Mouse (Mus musculus) embryonic facial prominence, embryonic 11.5 days (tissue): ENCODE measurements at regions not wholly inside any gene's neighbourhood (a gene's known extent, or its start where the extent isn't known, plus 50 kb on each side); places are given as distances from the start of the nearest gene placed in this dataset.

Experiments used
- ATAC-seq: fragments of 200-750 bp; cut with Nextera tagmentation; replicated peaks from 2 replicates; pipeline ENCODE4 v1.8.0; 2017; ENCODE audit warnings: low read depth; ENCODE audit not compliant: insufficient number of reproducible peaks, low FRiP score, low TSS enrichment
- DNase-seq: peaks from one replicate; pipeline ENCODE4 v3.0.0-alpha.2; 2015; ENCODE audit warnings: low spot score
- H3K27ac ChIP-seq: fragments of 300-500 bp; sonication (generic); replicated peaks from 2 replicates; pipeline ENCODE4 v1.5.1; 2014; ENCODE audit warnings: mild to moderate bottlenecking, low read depth, low read length, control low read depth
- H3K27me3 ChIP-seq: fragments of 300-500 bp; sonication (generic); 2 replicates; pipeline ENCODE4 v1.6.1; 2014; ENCODE audit warnings: mild to moderate bottlenecking, low read length, moderate library complexity, mixed read lengths; ENCODE audit not compliant: control insufficient read depth, insufficient read depth
- H3K36me3 ChIP-seq: fragments of 300-500 bp; sonication (generic); replicated peaks from 2 replicates; pipeline ENCODE4 v1.6.1; 2014; ENCODE audit warnings: low read depth, mild to moderate bottlenecking, low read length, moderate library complexity, mixed read lengths; ENCODE audit not compliant: control insufficient read depth, insufficient read depth
- H3K4me1 ChIP-seq: fragments of 300-500 bp; sonication (generic); 2 replicates; pipeline ENCODE4 v1.6.1; 2014; ENCODE audit warnings: low read length, mixed read lengths; ENCODE audit not compliant: control insufficient read depth, insufficient read depth
- H3K4me2 ChIP-seq: fragments of 300-500 bp; sonication (generic); 2 replicates; pipeline ENCODE4 v1.6.1; 2014; ENCODE audit warnings: low read depth, mild to moderate bottlenecking, control low read depth, low read length, moderate library complexity
- H3K4me3 ChIP-seq: fragments of 300-500 bp; sonication (generic); 2 replicates; pipeline ENCODE4 v1.5.1; 2014; ENCODE audit warnings: low read depth, low read length, control low read depth
- H3K9ac ChIP-seq: fragments of 300-500 bp; sonication (generic); replicated peaks from 2 replicates; pipeline ENCODE4 v1.6.1; 2014; ENCODE audit warnings: mild to moderate bottlenecking, control low read depth, low read length
- H3K9me3 ChIP-seq: fragments of 300-500 bp; sonication (generic); replicated peaks from 2 replicates; pipeline ENCODE4 v1.6.1; 2016; ENCODE audit warnings: mild to moderate bottlenecking, low read length, inconsistent platforms, mixed read lengths; ENCODE audit not compliant: control insufficient read depth
- WGBS: fragments of 180-500 bp; shearing (Covaris S2); extraction: QIAGEN DNeasy Blood & Tissue Kit; methylation state at CpG from one replicate; pipeline ENCODE4 v1.1.7; 2014; 5-methylcytosine and 5-hydroxymethylcytosine counted together

DNA sequence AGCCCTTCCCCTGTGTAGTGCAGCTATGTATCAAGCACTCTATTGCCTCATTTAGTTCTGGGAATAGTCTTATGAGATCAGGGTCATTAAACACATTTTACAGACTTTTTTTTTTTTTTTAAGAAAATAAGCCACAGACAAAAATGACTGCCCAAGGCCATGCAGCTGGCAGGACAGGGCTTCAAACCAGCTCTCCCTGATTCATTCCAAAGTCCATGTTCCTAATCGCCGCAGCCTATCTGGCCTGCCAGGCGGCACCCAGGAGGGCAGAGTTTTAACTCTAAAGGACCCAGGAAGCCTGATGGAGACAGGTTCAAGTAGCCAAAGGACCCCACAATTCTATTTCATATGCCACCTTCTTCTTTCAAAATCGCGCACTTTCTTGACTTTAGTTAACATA is 356.4 kb downstream of the Sox9 start:
- WGBS = 71% methylated on average over 5 of the region's 5 CpGs

DNA sequence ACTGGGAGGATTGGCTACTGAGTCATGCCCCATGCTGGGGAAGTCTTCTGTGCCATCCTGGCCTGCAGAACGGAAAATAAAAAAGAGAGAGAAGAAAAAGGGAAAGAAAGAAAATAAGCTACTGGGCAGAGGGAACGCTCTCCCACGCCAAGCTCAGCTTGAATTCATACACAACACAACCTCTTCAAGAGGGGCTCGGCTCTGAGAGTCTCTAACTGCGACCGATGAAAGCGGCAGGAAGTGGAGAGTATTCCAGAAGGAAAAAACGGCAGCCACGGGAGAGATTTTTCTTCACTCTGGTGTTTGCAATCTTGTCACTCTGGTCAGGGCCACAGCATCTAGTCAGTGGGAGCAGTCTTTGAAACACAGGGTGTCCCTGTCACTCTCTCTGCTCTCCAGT is 358.6 kb downstream of the Sox9 start:
- Histone ChIP-seq H3K27me3 (no peaks in the 10 kb centered on the region), H3K36me3 (no peaks in the 10 kb centered on the region), H3K4me2 (no peak overlapping the region), H3K27ac (no peak overlapping the region), H3K4me3 (no peak overlapping the region), H3K4me1 (no peaks in the 10 kb centered on the region), H3K9me3 (no peaks in the 10 kb centered on the region), H3K9ac (no peak overlapping the region)
- ATAC-seq = no peak
- 79% methylated on average over 9 of the region's 9 CpGs for WGBS
- DNase-seq = no peak

More for the DNA sequence above, 356.4 kb downstream of the Sox9 start:
- Histone ChIP-seq H3K4me1 (no peaks in the 10 kb centered on the region), H3K27me3 (no peaks in the 10 kb centered on the region), H3K9me3 (no peaks in the 10 kb centered on the region), H3K4me2 (no peak overlapping the region), H3K27ac (no peak overlapping the region), H3K36me3 (no peaks in the 10 kb centered on the region), H3K9ac (no peak overlapping the region), H3K4me3 (no peak overlapping the region)
- ATAC-seq (no peak), DNase-seq (no peak)

DNA sequence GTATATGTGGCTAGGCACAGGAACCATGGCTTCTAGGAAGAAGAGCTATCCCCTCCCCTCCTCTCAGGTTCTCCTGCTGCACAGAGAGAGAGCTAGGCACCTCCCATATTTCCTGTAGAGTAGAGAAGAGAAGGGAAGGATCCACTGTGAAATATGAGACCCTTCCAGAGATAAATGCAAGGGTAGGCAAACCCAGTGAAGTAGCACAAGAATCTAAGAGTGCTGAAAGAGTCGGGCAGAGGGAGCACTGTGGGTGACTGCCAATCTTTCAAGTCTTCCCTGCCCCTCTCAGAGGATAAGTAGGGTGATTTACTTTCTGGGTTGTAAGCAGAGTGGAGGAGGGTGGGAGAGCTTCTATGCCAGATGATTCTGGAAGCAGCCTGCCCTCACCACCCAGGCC is 360.8 kb downstream of the Sox9 start:
- ATAC-seq (no peak), DNase-seq (no peak)
- Histone ChIP-seq H3K4me2 (no peak overlapping the region), H3K27me3 (no peaks in the 10 kb centered on the region), H3K27ac (no peak overlapping the region), H3K9ac (no peak overlapping the region), H3K4me3 (no peak overlapping the region), H3K9me3 (no peaks in the 10 kb centered on the region), H3K36me3 (no peaks in the 10 kb centered on the region), H3K4me1 (peaks cover 2% of the 10 kb centered on the region; the same call in 1 of the 2 replicates)
- 25% methylated on average over 1 of the region's 1 CpGs for WGBS

DNA sequence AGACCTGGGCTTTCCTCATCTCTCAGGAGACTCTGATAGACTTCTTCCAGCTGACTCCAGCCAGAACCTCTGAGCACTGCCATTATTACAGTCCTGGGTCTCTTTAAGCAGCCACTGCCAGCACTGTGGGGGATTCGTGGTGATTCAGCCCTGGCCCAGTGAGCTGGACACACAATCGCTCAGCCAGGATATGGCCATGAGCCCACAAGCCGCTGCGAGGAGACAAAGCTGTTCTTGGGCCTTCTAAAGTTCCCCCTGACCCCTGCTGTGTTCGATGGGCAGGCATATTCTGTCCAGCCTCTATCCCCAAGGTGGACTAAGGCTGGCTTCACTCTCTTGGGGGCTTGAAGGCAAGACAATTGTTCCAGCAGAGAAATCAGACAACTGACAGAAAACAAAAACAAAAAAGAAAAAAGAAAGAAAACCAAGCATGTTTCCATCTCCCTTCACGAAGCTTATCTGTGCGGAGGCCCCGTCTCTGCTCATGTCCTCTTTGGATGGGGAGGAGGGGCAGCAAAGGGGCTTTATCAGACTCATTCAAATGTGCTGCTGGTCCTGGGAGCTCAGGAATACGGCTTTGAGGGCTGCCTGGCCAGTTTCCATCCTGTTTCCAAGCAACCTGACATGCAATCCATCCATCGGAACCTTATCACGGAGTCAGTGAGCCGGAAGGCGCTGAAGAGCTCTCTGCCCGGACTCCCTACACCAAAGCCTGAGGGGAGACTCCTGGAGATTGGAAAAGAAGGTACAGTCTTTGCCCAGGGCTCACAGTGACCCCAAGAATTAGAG is 362.0 kb downstream of the Sox9 start:
- no peak overlapping the region for H3K9ac ChIP-seq
- no peak for DNase-seq
- WGBS = 59% methylated on average over 14 of the region's 14 CpGs
- no peaks in the 10 kb centered on the region for H3K9me3 ChIP-seq
- ATAC-seq = no peak
- H3K27me3 ChIP-seq = no peaks in the 10 kb centered on the region
- H3K4me2 ChIP-seq = no peak overlapping the region
- peaks cover 2% of the 10 kb centered on the region; the same call in 1 of the 2 replicates for H3K4me1 ChIP-seq
- H3K4me3 ChIP-seq = no peak overlapping the region
- no peak overlapping the region for H3K27ac ChIP-seq
- no peaks in the 10 kb centered on the region for H3K36me3 ChIP-seq

DNA sequence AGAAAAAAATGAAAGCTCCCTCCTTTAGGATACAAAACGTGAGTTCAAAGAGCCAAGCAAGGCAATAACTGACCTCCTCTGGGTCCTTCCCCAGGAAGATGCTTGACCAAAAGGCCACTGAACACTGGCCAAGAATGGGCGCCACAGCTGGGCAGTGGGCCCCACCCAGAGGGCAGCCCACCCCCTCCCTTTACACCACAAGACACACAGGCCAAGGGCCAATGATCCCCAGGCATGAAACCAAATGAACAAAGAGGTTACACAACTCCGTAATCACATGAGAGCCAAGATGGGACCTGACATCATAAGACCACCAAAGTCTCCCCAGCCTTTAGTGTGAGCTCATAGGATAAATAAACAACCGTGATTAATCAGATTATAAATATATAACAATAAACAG is 363.7 kb downstream of the Sox9 start:
- no peaks in the 10 kb centered on the region for H3K27me3 ChIP-seq
- DNase-seq (no peak), ATAC-seq (no peak)
- WGBS = 78% methylated on average over 4 of the region's 4 CpGs
- H3K4me1 ChIP-seq = peaks cover 2% of the 10 kb centered on the region; the same call in 1 of the 2 replicates
- H3K4me3 ChIP-seq = no peak overlapping the region
- no peak overlapping the region for H3K9ac ChIP-seq
- H3K27ac ChIP-seq = no peak overlapping the region
- H3K9me3 ChIP-seq = no peaks in the 10 kb centered on the region
- no peaks in the 10 kb centered on the region for H3K36me3 ChIP-seq
- no peak overlapping the region for H3K4me2 ChIP-seq

DNA sequence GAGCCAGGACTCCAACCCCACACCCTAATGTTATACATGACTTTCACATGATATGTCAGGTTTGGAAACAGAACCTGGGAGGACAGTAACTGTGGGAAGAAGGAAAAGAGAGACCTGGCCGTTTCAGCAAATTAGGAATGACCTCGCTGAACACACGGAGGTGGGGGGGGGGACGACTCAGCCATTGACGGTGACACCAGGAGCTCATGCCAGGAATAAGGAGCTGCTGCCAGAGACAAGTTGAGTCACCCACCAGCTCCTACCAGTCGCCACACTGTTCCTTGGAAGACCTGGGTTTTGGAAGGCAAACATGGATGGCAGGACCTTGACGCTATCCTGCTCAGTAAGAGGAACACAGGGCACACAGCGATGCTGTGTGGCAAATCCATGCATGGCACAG is 364.7 kb downstream of the Sox9 start:
- WGBS = 92% methylated on average over 8 of the region's 8 CpGs
- Histone ChIP-seq H3K27ac (no peak overlapping the region), H3K9me3 (no peaks in the 10 kb centered on the region), H3K4me1 (peaks cover 2% of the 10 kb centered on the region; the same call in 1 of the 2 replicates), H3K4me3 (no peak overlapping the region), H3K36me3 (no peaks in the 10 kb centered on the region), H3K27me3 (no peaks in the 10 kb centered on the region), H3K9ac (no peak overlapping the region), H3K4me2 (no peak overlapping the region)
- DNase-seq (no peak), ATAC-seq (no peak)

DNA sequence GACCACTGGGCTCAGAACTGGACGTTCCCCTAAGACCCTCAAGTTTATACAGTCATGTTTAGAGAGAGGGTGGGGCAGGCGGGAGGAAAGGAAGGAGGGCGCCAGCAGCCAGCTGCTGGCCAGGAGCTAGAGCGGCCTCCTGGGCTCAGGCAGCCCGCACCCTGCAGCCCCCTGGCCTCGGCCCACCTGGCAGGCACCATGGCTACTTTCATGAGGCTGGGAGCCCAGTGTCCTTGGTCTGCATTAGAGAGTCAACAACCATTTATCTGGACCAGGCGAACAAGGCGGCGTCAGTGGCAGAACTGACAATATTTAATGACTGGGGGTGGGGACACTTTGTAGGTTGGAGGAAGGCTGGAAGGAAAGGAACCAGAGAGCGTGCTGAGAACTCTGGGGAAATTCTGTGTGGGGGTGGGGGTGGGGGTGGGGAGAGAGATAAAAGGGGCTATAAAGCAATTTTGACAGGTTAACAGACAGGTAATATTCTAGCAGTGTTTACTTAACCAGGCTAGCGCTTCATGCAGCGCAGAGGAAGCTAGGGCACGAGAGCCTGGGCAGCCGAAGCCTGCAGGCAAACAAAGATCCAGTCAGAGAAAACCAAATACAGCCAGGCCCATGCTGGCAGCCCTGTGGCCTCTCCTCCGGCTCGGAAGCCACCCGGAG is 365.6 kb downstream of the Sox9 start:
- no peak overlapping the region for H3K9ac ChIP-seq
- H3K27ac ChIP-seq = no peak overlapping the region
- no peak overlapping the region for H3K4me2 ChIP-seq
- H3K4me3 ChIP-seq = no peak overlapping the region
- no peak for DNase-seq
- peaks cover 2% of the 10 kb centered on the region; the same call in 1 of the 2 replicates for H3K4me1 ChIP-seq
- no peak for ATAC-seq
- H3K9me3 ChIP-seq = no peaks in the 10 kb centered on the region
- H3K36me3 ChIP-seq = no peaks in the 10 kb centered on the region
- 59% methylated on average over 17 of the region's 17 CpGs for WGBS
- no peaks in the 10 kb centered on the region for H3K27me3 ChIP-seq

DNA sequence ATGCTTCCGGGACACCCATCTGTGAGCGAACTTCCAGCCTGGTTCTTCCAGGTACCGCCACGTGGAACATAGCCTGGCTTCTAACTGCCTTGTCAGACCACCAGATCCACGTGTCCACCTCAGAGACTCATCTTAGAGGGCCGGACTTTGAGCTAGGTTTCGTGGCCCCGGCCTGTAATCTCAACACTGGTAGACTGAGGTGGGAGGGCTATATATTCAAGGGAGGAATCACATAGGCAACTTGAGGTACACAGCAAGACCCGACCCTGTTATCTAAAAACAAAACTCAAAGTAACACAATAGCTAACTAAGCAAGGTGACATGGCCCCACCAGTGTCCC is 366.1 kb downstream of the Sox9 start:
- ATAC-seq = no peak
- DNase-seq = no peak
- H3K36me3 ChIP-seq = no peaks in the 10 kb centered on the region

More for the DNA sequence above, 366.1 kb downstream of the Sox9 start:
- no peaks in the 10 kb centered on the region for H3K9me3 ChIP-seq
- H3K4me1 ChIP-seq = peaks cover 2% of the 10 kb centered on the region; the same call in 1 of the 2 replicates
- WGBS = 79% methylated on average over 9 of the region's 9 CpGs
- H3K4me3 ChIP-seq = no peak overlapping the region
- no peaks in the 10 kb centered on the region for H3K27me3 ChIP-seq
- no peak overlapping the region for H3K9ac ChIP-seq
- no peak overlapping the region for H3K4me2 ChIP-seq
- no peak overlapping the region for H3K27ac ChIP-seq
